Mouse (Mus musculus): ENCODE measurements around the gene Tmem132b.
"Not testable (repeated sequence)": the region's sequence is repeated elsewhere in the genome, so short reads cannot be mapped to it uniquely, and the experiment has no call there.

The Tmem132b gene

GRCm38 (mm10) chr5:125531634-125532033 lies at the start of gene Tmem132b:
Gene Tmem132b (plus strand): TSS chr5:125531774.
- DNase-seq (ENCODE audit: low read depth, low spot score), result no peak

- DNase-seq (ENCODE audit: low read depth, low spot score), result no peak
These were observed 49.1 kb upstream of the Tmem132b start for GRCm38 (mm10) chr5:125482474-125482873.

- no peak for DNase-seq (ENCODE audit: low read depth, low spot score)
These were observed 47.6 kb upstream of the Tmem132b start for GRCm38 (mm10) chr5:125483712-125484611.

- no peak for DNase-seq (ENCODE audit: low read depth, low spot score)
These were observed 46.4 kb upstream of the Tmem132b start for GRCm38 (mm10) chr5:125485031-125485778.

- DNase-seq (ENCODE audit: low read depth, low spot score), result no peak
These were observed 45.5 kb upstream of the Tmem132b start for GRCm38 (mm10) chr5:125486088-125486487.

- DNase-seq (ENCODE audit: low read depth, low spot score), result no peak
These were observed 44.0 kb upstream of the Tmem132b start for GRCm38 (mm10) chr5:125487375-125488115.

- DNase-seq (ENCODE audit: low read depth, low spot score), result no peak
These were observed 43.5 kb upstream of the Tmem132b start for GRCm38 (mm10) chr5:125488116-125488455.

- DNase-seq (ENCODE audit: low read depth, low spot score), result not testable (repeated sequence)
These were observed 42.6 kb upstream of the Tmem132b start for GRCm38 (mm10) chr5:125488953-125489352.

- no peak for DNase-seq (ENCODE audit: low read depth, low spot score)
These were observed 40.5 kb upstream of the Tmem132b start for GRCm38 (mm10) chr5:125491107-125491506.

- DNase-seq (ENCODE audit: low read depth, low spot score), result no peak
These were observed 39.0 kb upstream of the Tmem132b start for GRCm38 (mm10) chr5:125492379-125493092.

GRCm38 (mm10) chr5:125493093-125493423 lies 38.5 kb upstream of the Tmem132b start:
- DNase-seq (ENCODE audit: low read depth, low spot score), result no peak

GRCm38 (mm10) chr5:125495655-125496054 lies 35.9 kb upstream of the Tmem132b start:
- no peak for DNase-seq (ENCODE audit: low read depth, low spot score)

GRCm38 (mm10) chr5:125497821-125498600 lies 33.6 kb upstream of the Tmem132b start:
- no peak for DNase-seq (ENCODE audit: low read depth, low spot score)

GRCm38 (mm10) chr5:125501505-125501904 lies 30.1 kb upstream of the Tmem132b start:
- no peak for DNase-seq (ENCODE audit: low read depth, low spot score)

GRCm38 (mm10) chr5:125502186-125502585 lies 29.4 kb upstream of the Tmem132b start:
- no peak for DNase-seq (ENCODE audit: low read depth, low spot score)

GRCm38 (mm10) chr5:125503628-125504027 lies 27.9 kb upstream of the Tmem132b start:
- DNase-seq (ENCODE audit: low read depth, low spot score), result no peak

- DNase-seq (ENCODE audit: low read depth, low spot score), result no peak
These were observed 26.9 kb upstream of the Tmem132b start for GRCm38 (mm10) chr5:125504692-125505091.

GRCm38 (mm10) chr5:125505968-125506367 lies 25.6 kb upstream of the Tmem132b start:
- DNase-seq (ENCODE audit: low read depth, low spot score), result no peak

GRCm38 (mm10) chr5:125507582-125507981 lies 24.0 kb upstream of the Tmem132b start:
- DNase-seq (ENCODE audit: low read depth, low spot score), result no peak

GRCm38 (mm10) chr5:125508006-125508405 lies 23.6 kb upstream of the Tmem132b start:
- no peak for DNase-seq (ENCODE audit: low read depth, low spot score)

- DNase-seq (ENCODE audit: low read depth, low spot score), result no peak
These were observed 22.0 kb upstream of the Tmem132b start for GRCm38 (mm10) chr5:125509541-125509940.

All from retina, adult 2 months (tissue).